Mouse (Mus musculus) cerebellum, adult 18-20 months (tissue): ENCODE data around the gene Pgm2.
A peak's percentile ranks its signal among the peaks of the same experiment; 100 is the strongest.

ENCODE experiments used
- DNase-seq, 2 experiments: peaks; one replicate each; pipeline ENCODE4 v3.0.0; 2021

Pgm2 gene

GRCm38 (mm10) chr5:64077353-64077752, 15.4 kb upstream of the Pgm2 start:
- DNase-seq: no peak

DNA sequence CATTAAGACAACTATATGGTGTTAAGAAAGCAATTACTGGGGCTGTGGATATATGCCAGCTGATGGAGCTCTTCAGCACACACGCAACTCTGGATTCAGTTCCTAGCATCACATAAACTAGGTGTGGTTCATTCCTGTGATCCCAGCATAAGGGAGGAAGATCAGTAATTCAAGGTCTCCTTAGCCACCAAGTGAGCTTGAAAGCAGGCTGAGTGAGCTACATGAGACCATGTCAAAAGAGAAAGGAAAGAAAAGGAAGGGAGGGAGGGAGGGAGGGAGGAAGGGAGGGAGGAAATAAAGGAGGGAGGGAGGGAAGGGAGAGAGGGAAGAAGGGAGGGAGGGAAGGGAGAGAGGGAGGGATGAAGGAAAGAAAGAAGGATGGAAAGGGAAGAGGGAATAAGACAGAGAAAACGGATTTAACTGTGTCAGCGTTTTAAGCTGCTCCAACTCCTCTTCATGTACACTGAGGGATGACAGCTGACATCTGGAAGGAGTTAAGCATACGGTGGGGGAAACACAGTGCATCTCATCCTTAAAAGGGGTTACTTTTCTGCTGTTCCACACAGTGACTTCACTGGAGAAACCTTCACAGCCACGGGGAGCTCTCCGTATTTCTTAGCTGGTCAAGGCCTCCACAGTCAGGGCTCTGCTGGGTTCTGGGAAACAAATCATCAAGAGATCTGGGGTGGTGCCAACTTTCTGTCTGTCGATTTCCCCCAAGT, 13.8 kb upstream of the Pgm2 start:
- no peak for DNase-seq

GRCm38 (mm10) chr5:64079462-64079817, 13.3 kb upstream of the Pgm2 start:
- DNase-seq: no peak

GRCm38 (mm10) chr5:64083447-64084359, 9.0 kb upstream of the Pgm2 start:
- no peak for DNase-seq

GRCm38 (mm10) chr5:64085405-64085804, 7.3 kb upstream of the Pgm2 start:
- no peak for DNase-seq

GRCm38 (mm10) chr5:64088740-64089139, 4.0 kb upstream of the Pgm2 start:
- no peak for DNase-seq

DNA sequence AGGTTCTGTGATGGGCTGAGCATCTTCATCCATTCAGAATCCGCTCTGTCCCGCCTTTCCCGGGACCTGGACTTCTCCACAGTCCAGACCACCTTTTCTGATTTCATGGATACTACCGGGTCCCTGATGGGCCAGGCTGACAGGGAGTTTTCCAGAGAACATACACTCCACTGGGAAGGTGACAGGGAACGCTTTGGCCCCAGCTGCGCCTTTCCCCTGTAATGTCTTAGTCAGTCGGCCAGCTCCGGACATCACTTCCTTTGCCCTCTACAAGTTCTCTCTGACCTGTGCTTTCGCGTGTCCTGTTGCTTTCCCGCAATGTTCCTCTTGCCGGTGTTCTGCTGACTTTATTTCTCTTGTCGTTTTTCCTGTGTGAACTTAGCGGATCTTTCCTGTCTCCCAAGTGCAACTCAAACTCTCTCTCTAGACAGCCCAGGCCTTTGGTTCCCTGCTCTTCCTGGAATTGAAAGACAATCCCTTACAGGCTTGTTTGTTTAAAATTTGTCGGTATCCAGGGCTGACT, 660 bp downstream of the Pgm2 start:
- peak in 1 of 2 experiments; percentile 26 for DNase-seq

DNA sequence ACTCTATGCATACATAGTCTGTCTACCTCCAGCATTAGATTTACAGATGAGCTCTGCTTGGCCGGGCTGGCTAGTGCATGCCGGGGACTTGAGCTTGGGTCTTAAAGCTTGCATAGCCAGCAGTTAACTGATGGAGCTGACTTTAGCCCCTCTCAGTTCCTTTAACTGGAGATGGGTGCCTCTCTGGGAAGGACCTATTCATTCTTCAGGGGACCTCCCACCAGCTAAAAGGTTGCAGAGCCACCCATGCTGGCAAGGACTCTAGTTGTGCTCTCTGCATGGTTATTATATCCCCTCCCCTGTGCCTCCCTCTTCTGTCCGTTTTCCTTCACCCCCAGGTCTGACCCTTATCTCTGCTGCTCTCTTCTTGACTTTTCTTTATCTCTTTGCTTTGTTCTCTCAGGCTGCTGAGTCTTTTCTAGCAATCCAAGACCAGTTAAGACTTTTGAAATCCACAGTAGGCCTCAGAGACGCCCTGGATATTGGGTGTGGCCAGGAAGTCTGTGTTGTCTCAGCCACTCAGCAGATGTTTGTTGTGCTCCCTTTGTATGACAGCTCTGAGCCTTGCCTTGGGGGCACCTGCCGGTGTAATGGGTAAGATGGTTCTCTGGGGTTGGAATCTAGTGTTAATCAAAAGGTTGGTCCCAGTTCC, 2.7 kb downstream of the Pgm2 start:
- DNase-seq: no peak

GRCm38 (mm10) chr5:64101993-64102716, 9.4 kb downstream of the Pgm2 start:
- no peak for DNase-seq

DNA sequence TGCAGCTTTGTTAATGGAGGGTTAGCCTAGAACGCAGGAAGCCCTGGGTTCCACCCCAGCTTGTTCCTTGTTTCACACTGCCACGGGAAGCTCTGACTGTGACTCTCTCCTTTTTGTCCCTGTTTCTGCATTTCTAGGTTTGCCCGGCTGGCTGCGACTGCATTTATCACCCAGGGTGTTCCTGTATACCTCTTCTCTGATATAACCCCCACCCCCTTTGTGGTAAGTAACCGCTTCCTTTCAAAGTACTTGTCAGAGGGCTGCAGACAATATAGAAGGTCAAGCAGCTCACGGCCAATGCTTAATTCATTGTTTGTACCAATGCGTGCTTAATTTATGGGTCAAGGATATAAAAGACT, 9.9 kb downstream of the Pgm2 start:
- no peak for DNase-seq

DNA sequence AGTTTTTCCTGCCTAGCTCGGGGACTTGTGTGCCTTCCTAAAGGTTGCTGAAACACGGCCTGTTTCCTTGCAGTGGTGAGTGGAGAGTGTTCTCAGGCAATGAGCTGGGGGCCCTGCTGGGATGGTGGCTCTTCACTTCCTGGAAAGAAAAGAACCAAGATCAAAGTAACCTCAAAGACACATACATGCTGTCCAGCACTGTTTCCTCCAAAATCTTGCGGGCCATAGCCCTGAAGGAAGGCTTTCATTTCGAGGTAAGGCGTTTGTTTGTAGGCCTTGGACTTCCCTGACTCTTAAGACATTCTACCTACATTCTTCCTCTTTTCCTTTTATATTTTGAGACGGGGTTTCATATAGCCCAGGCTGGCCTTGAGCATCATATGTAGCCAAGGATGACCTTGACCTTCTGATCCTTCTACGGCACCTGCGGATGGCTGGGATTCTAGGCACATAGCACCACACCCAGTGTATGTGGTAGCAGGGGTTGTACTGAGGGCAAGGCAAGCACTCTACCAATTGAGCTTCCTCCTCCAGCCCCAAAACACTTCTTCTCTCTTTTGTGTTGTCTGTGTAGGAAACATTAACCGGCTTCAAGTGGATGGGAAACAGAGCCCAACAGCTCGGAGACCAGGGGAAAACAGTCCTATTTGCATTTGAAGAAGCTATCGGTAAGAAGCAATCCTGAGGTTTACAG, 15.0 kb downstream of the Pgm2 start:
- DNase-seq: no peak

- DNase-seq: peak in 1 of 2 experiments; percentile 17
Measured at GRCm38 (mm10) chr5:64109217-64109616, 16.5 kb downstream of the Pgm2 start.

DNA sequence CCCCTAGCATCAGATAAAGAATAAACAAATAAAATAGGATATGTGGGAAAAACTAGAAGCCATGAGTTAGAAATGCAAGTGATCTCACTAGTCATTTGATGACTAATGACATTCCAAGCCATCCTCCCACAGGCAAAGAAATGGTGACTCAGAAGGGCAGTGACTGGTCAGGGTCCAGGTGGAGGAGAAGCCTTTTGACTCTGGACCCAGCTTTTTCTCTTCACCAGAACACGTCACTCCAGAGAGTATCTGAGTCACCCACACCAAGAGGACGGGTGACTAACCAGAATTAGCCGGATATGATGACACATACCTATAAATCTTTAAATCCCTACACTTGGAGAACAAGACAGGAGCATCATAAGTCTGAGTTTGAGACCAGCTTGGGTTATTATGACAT, 19.6 kb downstream of the Pgm2 start:
- DNase-seq: no peak

DNA sequence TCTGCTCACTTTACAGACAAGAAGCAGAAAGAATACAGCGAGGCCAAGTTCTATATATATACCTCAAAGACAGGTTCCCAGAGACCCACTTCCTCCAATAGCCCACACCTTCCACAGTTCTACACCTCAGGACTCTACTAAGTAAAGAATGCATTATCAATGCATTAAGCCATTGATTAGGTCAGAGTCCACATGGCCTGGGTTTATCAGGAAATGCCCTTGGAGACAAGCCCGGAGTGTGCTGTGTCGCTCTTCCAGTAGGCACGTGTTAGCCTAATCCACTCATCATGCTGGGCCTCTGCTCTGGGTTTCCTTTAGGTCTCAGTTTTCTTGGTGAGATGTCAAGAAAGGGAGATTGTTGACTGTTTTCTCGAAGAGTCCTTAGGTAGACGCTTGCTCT, 21.5 kb downstream of the Pgm2 start:
- DNase-seq: no peak

DNA sequence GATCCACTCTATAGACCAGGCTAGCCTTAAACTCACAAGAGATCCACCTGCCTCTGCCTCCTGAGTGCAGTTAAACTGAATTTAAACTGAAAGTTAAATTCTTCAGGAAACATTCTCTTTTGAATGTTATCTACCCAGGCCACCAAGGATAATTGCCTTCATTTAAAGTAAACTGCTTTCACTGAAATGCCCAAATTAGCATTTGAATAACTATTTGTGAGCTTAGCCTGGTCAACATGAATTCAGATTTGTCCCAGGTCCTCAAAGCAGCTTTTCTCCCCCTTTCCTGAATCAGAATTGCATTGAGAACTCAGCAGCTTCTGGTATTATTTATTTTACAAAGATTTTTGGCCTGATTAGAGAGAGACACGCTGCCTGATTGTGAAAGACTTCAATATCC, 24.4 kb downstream of the Pgm2 start:
- DNase-seq: no peak

DNA sequence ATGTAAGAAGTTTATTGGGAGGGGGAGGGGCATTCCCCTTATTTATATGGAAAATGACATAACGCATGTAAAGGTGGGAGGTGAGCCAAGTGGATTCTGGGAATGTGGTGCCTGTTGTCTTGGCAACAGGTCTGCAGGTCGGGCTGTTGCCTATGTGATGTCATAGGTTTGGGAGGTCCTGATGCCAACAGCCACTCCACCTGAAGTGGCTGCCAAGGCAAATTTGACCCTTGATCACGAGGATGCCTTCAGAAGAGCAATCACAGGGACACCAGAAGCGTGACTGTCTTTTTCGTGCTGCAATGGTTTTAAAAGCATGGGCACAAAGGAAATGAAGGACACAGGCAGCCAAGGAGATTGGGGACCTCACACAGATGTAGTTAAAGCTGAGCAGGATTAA, 33.0 kb downstream of the Pgm2 start:
- DNase-seq: no peak

DNA sequence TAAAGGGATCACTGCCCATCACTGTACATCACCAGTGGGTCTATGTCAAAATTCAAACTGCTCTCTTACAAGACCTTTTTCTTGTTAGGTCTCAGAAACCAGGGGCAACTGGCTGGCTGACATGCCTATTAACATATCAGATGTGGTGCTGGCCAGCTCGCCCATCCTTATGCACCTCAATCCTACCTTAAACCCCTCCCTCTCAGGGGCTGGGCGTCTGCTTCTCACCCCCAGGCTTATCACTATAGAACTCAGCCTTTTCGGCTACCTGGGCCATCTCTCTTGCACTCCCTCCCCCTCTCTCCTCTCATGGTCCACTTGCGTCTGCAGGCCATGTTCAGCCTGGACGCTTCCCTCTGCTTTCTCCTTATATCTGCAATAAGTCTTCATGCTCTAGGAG, 38.8 kb downstream of the Pgm2 start:
- no peak for DNase-seq

DNA sequence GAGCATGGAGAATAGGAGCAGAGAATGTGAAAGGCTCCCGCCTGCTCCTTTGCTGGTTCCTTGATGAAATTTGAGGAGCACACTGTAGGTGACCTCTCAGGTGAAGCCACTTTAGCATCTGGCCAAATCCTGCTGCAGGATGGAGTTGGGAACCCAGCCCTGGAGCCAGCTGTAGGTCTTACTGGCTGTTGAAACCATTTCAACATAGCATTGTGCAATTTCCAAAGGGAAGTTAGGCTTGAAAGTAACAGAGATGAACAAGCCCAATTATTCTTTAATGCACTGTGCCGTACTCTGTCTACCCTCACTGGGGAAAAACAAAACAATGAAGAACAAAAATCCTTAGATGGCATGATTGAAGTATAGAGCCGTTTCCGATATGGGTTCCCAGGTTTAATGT, 41.2 kb downstream of the Pgm2 start:
- no peak for DNase-seq

- no peak for DNase-seq
Measured at GRCm38 (mm10) chr5:64136325-64136724, 43.6 kb downstream of the Pgm2 start.

GRCm38 (mm10) chr5:64140202-64140601, 47.5 kb downstream of the Pgm2 start:
- no peak for DNase-seq

- DNase-seq: peak; percentile 73 to 81
Measured at GRCm38 (mm10) chr5:64144315-64144714, 51.6 kb downstream of the Pgm2 start.

DNA sequence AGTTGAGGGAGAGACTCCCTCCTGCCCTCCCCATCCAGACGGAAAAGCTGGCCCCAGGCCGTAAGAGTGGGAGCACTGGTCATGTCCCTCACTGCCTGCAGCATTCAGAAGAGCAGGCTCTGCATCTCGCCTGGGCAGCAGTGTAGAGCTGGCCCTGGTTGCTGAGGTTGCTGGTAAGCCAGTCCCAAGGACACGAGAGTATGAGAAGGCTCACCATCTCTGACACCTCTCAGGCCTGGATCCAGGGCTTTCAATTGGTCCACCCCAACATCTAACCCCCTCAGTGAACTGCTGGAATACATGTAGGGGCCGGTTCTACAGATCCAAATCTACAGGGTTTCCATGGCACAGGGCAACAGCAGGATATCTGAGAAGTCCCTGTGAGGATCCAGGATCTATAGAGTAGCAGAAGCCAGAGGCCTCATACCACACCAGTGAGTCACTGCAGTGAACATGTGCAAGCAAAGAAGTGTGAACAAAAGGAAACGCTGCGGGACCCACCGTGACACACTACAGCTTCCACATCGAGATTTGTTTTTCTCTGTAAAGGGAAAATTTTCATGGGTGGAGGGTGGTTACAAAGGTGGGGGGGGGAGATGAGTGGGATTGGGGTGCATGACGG, 53.7 kb downstream of the Pgm2 start:
- DNase-seq: no peak
